ENCODE assay signal across 21 mouse cellular contexts in the genomic region with DNA sequence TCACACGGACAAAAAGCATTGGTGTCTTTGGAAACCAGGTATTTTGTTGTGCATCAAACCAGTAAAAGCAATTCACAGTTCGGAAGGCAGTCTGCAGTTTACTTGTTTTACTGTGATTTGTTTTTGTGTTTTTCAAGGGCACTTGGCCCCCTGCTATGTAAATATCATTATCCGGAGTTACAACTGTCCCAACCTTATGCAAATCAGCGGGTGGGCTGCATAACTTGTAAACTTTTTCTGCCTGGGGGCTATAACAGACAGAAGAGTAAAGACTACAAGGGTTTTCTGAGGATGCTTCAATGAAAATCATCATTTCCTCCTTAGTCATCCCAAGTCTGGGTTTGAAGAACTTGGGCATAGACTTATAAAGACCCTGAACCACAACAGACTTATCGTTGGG.
"Had no signal": no experiment of that assay in that cellular context is flagged by ENCODE, and none has a peak within 500 bp of the region (broad histone marks: within the 10 kb centered on the region; RNA-seq: fewer than 3 reads in every experiment).

No protein-coding gene starts in this region.

- H3K4me3 ChIP-seq: heart, embryonic 13.5 days; heart, embryonic 15.5 days; hindbrain, embryonic 13.5 days; hindbrain, embryonic 15.5 days; kidney, embryonic 15.5 days; limb, embryonic 13.5 days; limb, embryonic 15.5 days; liver, embryonic 12.5 days had no signal

- DNase-seq: gastrocnemius, postnatal 14 days; gastrocnemius, postnatal 36 days; heart, adult 18-20 months; heart, postnatal 14 days; heart, postnatal 36 days; kidney, adult 11 months; kidney, adult 2 months; kidney, adult 9 months; kidney, postnatal 14 days; kidney, postnatal 36 days; layer of hippocampus, adult 9-11 months; layer of hippocampus, postnatal 36 days; left cerebral cortex, postnatal 4 days had no signal

- H3K4me1 ChIP-seq: limb, embryonic 13.5 days; limb, embryonic 15.5 days had no signal
